Mouse (Mus musculus) megakaryocyte-erythroid progenitor cell, adult 5-6 weeks (primary cell): ENCODE data around the gene Dbndd1. TPM values are rescaled to one million over a fixed set of nuclear protein-coding genes. Genes with fewer than 3 reads are reported as not detected.
"Not testable (repeated sequence)": the region's sequence is repeated elsewhere in the genome, so short reads cannot be mapped to it uniquely, and the experiment has no call there.

Experiments
- ATAC-seq: replicated peaks from 2 replicates; pipeline ENCODE4 v1.8.0; 2016; ENCODE audit warnings: mild to moderate bottlenecking, inconsistent platforms; ENCODE audit not compliant: severe bottlenecking, poor library complexity, low FRiP score, low TSS enrichment
- total RNA-seq, 2 experiments: library from RNA; stranded (forward) in 1 of 2; stranded (reverse) in 1 of 2; fragments of 200-1000, 215-1000 nt in 1 of 2; fragments of >200 nt in 1 of 2; fragmentation: Nextera tagmentation in 1 of 2; gene quantifications; 2 replicates each; pipeline ENCODE4 v1.2.3; 2014 to 2017

The Dbndd1 gene
- total RNA-seq, 2 experiments from 2014 or later: not detected

DNA sequence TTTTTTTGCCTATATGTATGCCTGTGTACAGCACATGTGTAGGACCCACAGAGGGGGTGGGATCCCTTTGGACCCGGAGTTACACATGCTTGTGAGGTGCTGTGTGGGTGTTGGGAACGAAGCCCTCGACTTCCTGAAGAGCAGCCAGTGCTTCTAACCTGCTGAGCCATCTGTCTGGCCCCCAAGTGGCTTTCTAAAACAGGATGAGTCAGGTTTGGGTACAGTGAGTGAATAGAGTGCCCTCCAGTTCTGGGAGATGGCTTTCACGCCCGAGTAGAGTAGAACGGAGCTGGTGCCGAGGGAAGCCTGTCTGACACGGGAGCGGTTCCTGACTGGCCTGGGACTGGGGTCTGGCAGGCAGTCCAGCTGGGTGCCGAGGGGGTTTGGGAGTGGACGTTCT lies 15.7 kb downstream of the Dbndd1 start:
- no peak for ATAC-seq

DNA sequence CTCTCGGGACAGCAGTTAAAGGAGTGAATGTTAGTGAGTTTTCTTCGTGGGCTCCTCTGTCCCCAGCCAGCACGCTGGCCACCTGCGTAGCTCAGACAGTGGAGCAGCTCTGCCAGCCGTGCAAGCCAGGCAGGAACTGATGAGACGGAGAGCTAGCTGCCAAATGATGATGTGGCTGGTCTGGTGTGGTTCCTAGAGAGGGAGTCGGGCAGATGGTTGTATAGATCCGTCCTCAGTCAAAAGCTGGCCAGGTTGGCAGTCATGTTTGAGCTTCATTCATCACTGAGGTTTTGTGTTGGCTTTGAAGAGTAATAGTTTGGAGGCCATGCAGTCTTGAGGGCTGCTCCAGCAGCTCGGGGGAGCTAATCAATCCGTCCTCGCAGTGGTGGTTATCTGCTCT lies 16.3 kb downstream of the Dbndd1 start:
- ATAC-seq: 0 out of 2 replicates have a peak, but pooled peaks have one; percentile 31

DNA sequence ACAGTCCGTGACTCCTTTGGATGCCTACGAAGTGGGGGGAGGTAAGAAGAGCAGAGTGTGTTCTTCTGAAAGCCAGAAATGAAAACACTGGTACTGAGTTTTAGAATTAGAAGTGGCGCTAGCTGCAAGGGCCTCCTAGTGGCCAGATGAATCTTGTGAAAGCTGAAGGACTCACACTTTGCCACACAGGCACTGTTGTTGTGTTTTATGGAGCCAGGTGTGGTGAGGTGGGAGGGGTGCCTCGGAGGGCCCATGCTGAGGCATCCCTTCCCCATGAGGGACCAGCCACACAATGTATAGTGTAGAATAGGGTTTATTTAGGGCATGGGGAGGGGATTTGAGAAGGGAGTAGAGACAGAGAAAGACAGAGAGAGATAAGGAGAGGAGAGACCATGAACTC lies 17.6 kb downstream of the Dbndd1 start:
- no peak for ATAC-seq

GRCm38 (mm10) chr8:123492898-123493297 lies 22.4 kb downstream of the Dbndd1 start:
- no peak for ATAC-seq

- no peak for ATAC-seq
Measured at GRCm38 (mm10) chr8:123491280-123492075, 23.8 kb downstream of the Dbndd1 start.

- ATAC-seq: no peak
Measured at GRCm38 (mm10) chr8:123482627-123483026, 32.6 kb downstream of the Dbndd1 start.

- no peak for ATAC-seq
Measured at GRCm38 (mm10) chr8:123478456-123479218, 36.6 kb downstream of the Dbndd1 start.

- ATAC-seq: peak; percentile 76
Measured at GRCm38 (mm10) chr8:123477737-123478258, 37.5 kb downstream of the Dbndd1 start, which contains the start of gene Afg3l1. Gene Afg3l1 (plus strand): TSS chr8:123477903.

DNA sequence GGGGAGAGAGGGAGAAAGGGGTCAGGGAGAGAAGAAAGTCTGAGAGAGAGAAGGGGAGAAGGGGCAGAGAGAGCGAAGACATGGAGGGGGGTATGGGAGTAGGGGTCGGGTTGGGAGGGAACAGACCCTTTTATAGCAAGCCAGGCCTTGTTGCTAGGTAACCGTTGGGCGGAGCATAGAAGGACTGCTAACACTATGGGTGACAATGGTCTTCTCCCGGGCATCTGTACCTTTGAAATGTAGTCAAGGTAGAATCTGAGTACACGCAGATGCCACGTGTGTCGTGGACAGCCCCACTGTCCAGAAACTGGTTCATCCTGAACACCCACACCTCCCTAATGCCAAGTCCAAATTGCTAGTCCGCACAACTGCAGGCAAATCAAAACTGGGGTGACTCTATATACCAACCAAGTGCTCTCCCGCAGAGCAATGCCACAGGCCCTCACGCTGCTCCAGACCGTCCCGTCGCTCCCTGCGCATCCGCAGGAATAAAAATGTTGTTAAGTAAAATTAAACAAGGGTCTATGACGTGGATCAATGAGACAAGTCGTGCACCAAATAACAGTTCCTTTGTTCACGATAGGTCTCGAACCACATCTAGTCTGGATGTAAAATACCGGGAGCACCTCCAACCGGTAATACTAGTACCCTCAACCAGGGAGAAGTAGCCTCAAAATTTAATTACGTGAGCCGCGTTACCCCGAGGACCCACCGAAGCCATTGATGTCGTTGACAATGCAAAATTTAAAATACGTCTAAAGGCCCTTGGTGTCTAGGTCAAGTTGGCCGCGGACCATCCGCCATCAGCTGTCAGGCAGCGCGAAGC lies 38.1 kb downstream of the Dbndd1 start:
- peak; percentile 29 for ATAC-seq

- not testable (repeated sequence) for ATAC-seq
Measured at GRCm38 (mm10) chr8:123474549-123474948, 40.7 kb downstream of the Dbndd1 start.

GRCm38 (mm10) chr8:123472991-123473390 lies 42.3 kb downstream of the Dbndd1 start:
- ATAC-seq: not testable (repeated sequence)

GRCm38 (mm10) chr8:123467476-123467875 lies 47.8 kb downstream of the Dbndd1 start:
- no peak for ATAC-seq

GRCm38 (mm10) chr8:123463651-123464050 lies 51.6 kb downstream of the Dbndd1 start:
- ATAC-seq: no peak

Other genes with a start within 250 kb of the Dbndd1 start
- gene Fanca, start 196.9 kb downstream of the Dbndd1 start, total RNA-seq (2014; fragmentation: Nextera tagmentation): 88.7 and 92.5 TPM in 2 replicates
- gene Fanca, start 196.9 kb downstream of the Dbndd1 start, total RNA-seq (2017): 48.6 and 64.9 TPM in 2 replicates
- 4.3 and 5.9 TPM in 2 replicates for gene Spire2, start 182.8 kb downstream of the Dbndd1 start, total RNA-seq (2014; fragmentation: Nextera tagmentation)
- gene Spire2, start 182.8 kb downstream of the Dbndd1 start, total RNA-seq (2017): 5.3 and 7.0 TPM in 2 replicates
- gene Tcf25, start 141.7 kb downstream of the Dbndd1 start, total RNA-seq (2014; fragmentation: Nextera tagmentation): 140 and 145 TPM in 2 replicates
- 104 and 227 TPM in 2 replicates for gene Tcf25, start 141.7 kb downstream of the Dbndd1 start, total RNA-seq (2017)
- gene Mc1r, start 108.4 kb downstream of the Dbndd1 start, total RNA-seq (2014; fragmentation: Nextera tagmentation): 0.92 and 1.7 TPM in 2 replicates
- gene Mc1r, start 108.4 kb downstream of the Dbndd1 start, total RNA-seq (2017): 0.91 TPM in 1 of 2 replicates, not detected in the other
- gene Tubb3, start 104.0 kb downstream of the Dbndd1 start, total RNA-seq (2014; fragmentation: Nextera tagmentation): 1.0 and 1.3 TPM in 2 replicates
- 0.19 TPM in 1 of 2 replicates, not detected in the other for gene Tubb3, start 104.0 kb downstream of the Dbndd1 start, total RNA-seq (2017)
- gene Def8, start 91.9 kb downstream of the Dbndd1 start, total RNA-seq (2014; fragmentation: Nextera tagmentation): 60.6 and 61.1 TPM in 2 replicates
- gene Def8, start 91.9 kb downstream of the Dbndd1 start, total RNA-seq (2017): 33.5 and 45.9 TPM in 2 replicates
- 36.2 and 42.0 TPM in 2 replicates for gene Afg3l1, start 37.6 kb downstream of the Dbndd1 start, total RNA-seq (2014; fragmentation: Nextera tagmentation)
- 19.7 and 20.7 TPM in 2 replicates for gene Afg3l1, start 37.6 kb downstream of the Dbndd1 start, total RNA-seq (2017)
- 1.5 and 4.5 TPM in 2 replicates for gene Gas8, start 3.4 kb upstream of the Dbndd1 start, total RNA-seq (2014; fragmentation: Nextera tagmentation)
- gene Gas8, start 3.4 kb upstream of the Dbndd1 start, total RNA-seq (2017): 8.6 and 10.8 TPM in 2 replicates
- 0.25 TPM in 1 of 2 replicates, not detected in the other for gene Rhou, start 138.5 kb upstream of the Dbndd1 start, total RNA-seq (2014; fragmentation: Nextera tagmentation)
- gene Rhou, start 138.5 kb upstream of the Dbndd1 start, total RNA-seq (2017): 0.05 TPM in 1 of 2 replicates, not detected in the other